Mouse (Mus musculus) stomach, adult 2 months (tissue): ENCODE measurements around the gene Vmn1r62. TPM values are rescaled to one million over a fixed set of nuclear protein-coding genes. Genes with fewer than 3 reads are reported as not detected.

Experiments used
- polyA plus RNA-seq: library from polyadenylated mRNA; depleted of rRNA; stranded (reverse); fragments of >200 nt; gene quantifications from 2 replicates; pipeline ENCODE4 v1.2.3, GENCODE M21; 2012; rRNA removed

Gene Vmn1r62
- polyA plus RNA-seq, result not detected in 2 replicates

GRCm38 (mm10) chr7:5673331-5673730 lies at the start of gene Vmn1r62:
Vmn1r62 (plus strand) TSS chr7:5673631.

Other genes with a start within 250 kb of the Vmn1r62 start
- gene Vmn1r59, start 216.9 kb upstream of the Vmn1r62 start, polyA plus RNA-seq, result not detected in 2 replicates
- not detected in 2 replicates for gene Vmn2r28, start 179.7 kb upstream of the Vmn1r62 start, polyA plus RNA-seq
- gene Vmn1r60, start 126.3 kb upstream of the Vmn1r62 start, polyA plus RNA-seq, result not detected in 2 replicates
- gene Vmn1r61, start 60.3 kb upstream of the Vmn1r62 start, polyA plus RNA-seq, result not detected in 2 replicates
- gene Vmn1r63, start 131.8 kb downstream of the Vmn1r62 start, polyA plus RNA-seq, result not detected in 2 replicates
- gene Vmn1r64, start 210.9 kb downstream of the Vmn1r62 start, polyA plus RNA-seq, result not detected in 2 replicates